Mouse (Mus musculus) hindbrain, embryonic 14.5 days (tissue): Measurements from ENCODE around the gene Prss45. TPM values are rescaled to one million over a fixed set of nuclear protein-coding genes. Genes with fewer than 3 reads are reported as not detected.
"Not testable (repeated sequence)": the region's sequence is repeated elsewhere in the genome, so short reads cannot be mapped to it uniquely, and the experiment has no call there.

ENCODE experiments used
- ATAC-seq: fragments of 200-750 bp; cut with Nextera tagmentation; 2 replicates; pipeline ENCODE4 v1.8.0; 2017; ENCODE audit warnings: moderate number of reproducible peaks, mild to moderate bottlenecking, moderate TSS enrichment, moderate library complexity; ENCODE audit not compliant: low FRiP score
- DNase-seq: peaks from one replicate; pipeline ENCODE4 v3.0.0-alpha.2; 2015; ENCODE audit warnings: low spot score
- H3K27ac ChIP-seq: fragments of 300-500 bp; sonication (generic); 2 replicates; pipeline ENCODE4 v1.5.1; 2014; ENCODE audit warnings: mild to moderate bottlenecking, moderate library complexity
- H3K27me3 ChIP-seq: fragments of 300-500 bp; sonication (generic); 2 replicates; pipeline ENCODE4 v1.6.1; 2014; ENCODE audit warnings: mild to moderate bottlenecking, low read length, mixed read lengths; ENCODE audit not compliant: control insufficient read depth, insufficient read depth
- H3K36me3 ChIP-seq: fragments of 300-500 bp; sonication (generic); replicated peaks from 2 replicates; pipeline ENCODE4 v1.6.1; 2014; ENCODE audit not compliant: control insufficient read depth, insufficient read depth
- H3K4me1 ChIP-seq: fragments of 300-500 bp; sonication (generic); replicated peaks from 2 replicates; pipeline ENCODE4 v1.6.1; 2014; ENCODE audit warnings: antibody characterized with exemption, low read length, mixed read lengths; ENCODE audit not compliant: control insufficient read depth, insufficient read depth
- H3K4me2 ChIP-seq: fragments of 300-500 bp; sonication (generic); replicated peaks from 2 replicates; pipeline ENCODE4 v1.6.1; 2014; ENCODE audit warnings: mild to moderate bottlenecking, moderate library complexity
- H3K4me3 ChIP-seq: fragments of 300-500 bp; sonication (generic); replicated peaks from 2 replicates; pipeline ENCODE4 v1.5.1; 2014; ENCODE audit warnings: mild to moderate bottlenecking, low read length
- H3K9ac ChIP-seq: fragments of 300-500 bp; sonication (generic); 2 replicates; pipeline ENCODE4 v1.6.1; 2014
- H3K9me3 ChIP-seq: fragments of 300-500 bp; sonication (generic); 2 replicates; pipeline ENCODE4 v1.6.1; 2016; ENCODE audit warnings: low read length; ENCODE audit not compliant: control insufficient read depth
- WGBS: fragments of 180-500 bp; shearing (Covaris S2); extraction: QIAGEN DNeasy Blood & Tissue Kit; methylation state at CpG from one replicate; pipeline ENCODE4 v1.1.7; 2014; 5-methylcytosine and 5-hydroxymethylcytosine counted together
- polyA plus RNA-seq: library from polyadenylated mRNA; unstranded; fragments of >200 nt; fragmentation: Nextera tagmentation; extraction: Ambion mirVana; gene quantifications from 2 replicates; pipeline ENCODE4 v1.2.1, GENCODE M21; 2014

Gene Prss45
- polyA plus RNA-seq: 0.16 TPM in 1 of 2 replicates, not detected in the other

DNA sequence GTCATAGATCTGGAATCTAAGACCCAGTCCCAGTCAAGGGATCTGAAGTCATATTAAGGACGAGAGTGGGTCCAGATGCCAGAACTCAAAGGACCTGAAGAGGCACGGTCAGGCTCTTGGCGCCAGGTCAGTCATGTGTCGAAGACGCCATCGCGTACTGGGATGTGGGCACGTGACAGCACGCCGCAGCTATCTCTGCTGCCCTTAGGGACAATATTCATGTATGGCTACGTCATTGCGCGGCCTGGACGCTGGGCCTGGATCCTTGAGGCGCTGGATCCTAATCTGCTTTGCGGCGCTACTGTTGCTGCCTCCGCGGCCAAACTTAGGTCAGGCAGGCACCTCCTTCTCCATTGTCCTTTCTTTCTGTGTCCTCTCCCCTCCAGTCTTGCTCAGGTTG lies at the start of gene Prss45:
Gene Prss45 (plus strand): TSS at position 178 of the 400 bp plus-strand sequence.
- no peak within 1 kb of the TSS for H3K4me3 ChIP-seq
- ATAC-seq (no peak), DNase-seq (no peak)
- H3K9ac ChIP-seq: no peak within 1 kb of the TSS
- 83% methylated on average over 19 of the region's 19 CpGs for WGBS
- H3K27me3 ChIP-seq: no peaks in the 10 kb centered on the region
- H3K4me1 ChIP-seq: no peaks in the 10 kb centered on the region
- no peaks in the 10 kb centered on the region for H3K9me3 ChIP-seq
- peak within 1 kb of the TSS; percentile 15; the same call in 1 of the 2 replicates for H3K4me2 ChIP-seq
- H3K36me3 ChIP-seq: no peaks in the 10 kb centered on the region
- no peak within 1 kb of the TSS for H3K27ac ChIP-seq

DNA sequence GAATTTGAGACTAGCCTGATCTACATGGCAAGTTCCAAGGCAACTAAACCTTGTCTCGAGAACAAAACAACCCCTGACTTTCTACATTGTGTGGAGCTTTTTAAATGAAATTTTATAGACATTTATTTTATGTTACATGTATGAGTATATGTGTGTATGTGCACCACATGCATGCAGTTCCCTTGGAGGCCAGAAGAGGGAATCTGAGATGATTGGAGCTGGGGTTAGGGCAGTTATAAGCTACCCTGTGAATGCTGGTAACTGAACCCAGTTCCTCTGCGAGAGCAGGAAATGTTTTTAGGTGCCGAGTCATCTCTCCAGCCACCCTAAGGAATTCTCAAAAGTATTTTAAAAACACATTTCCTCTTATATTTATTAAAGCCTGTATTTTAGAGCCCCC lies 46.2 kb upstream of the Prss45 start:
- H3K4me3 ChIP-seq: no peak overlapping the region
- H3K9ac ChIP-seq: no peak overlapping the region
- no peaks in the 10 kb centered on the region for H3K4me1 ChIP-seq
- no peak for ATAC-seq
- no peak for DNase-seq
- H3K27me3 ChIP-seq: no peaks in the 10 kb centered on the region
- H3K27ac ChIP-seq: no peak overlapping the region
- no peaks in the 10 kb centered on the region for H3K9me3 ChIP-seq
- 92% methylated on average over 3 of the region's 3 CpGs for WGBS
- H3K4me2 ChIP-seq: no peak overlapping the region
- H3K36me3 ChIP-seq: no peaks in the 10 kb centered on the region

DNA sequence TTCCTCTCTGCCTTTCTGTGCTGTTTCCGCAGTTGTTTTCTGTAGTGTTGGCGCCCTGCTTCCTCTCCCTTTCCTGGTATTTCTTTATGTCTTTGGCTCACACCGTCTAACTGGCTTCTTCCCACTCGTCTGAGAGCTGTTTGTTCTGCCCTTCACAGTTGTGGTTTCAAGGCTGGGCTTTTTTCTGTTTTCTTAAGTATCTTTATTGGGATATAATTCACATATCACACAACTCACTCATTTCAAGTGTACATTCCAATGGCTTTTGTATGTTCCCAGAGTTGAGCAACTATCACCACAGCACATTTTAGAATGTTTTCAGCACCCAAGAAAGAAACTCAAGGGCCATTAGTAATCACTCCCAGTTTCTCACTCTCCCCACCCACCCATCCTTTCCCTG lies 43.9 kb upstream of the Prss45 start:
- DNase-seq (no peak), ATAC-seq (no peak)
- no peak overlapping the region for H3K9ac ChIP-seq
- no peak overlapping the region for H3K27ac ChIP-seq
- H3K27me3 ChIP-seq: no peaks in the 10 kb centered on the region
- no peak overlapping the region for H3K4me2 ChIP-seq
- H3K4me1 ChIP-seq: no peaks in the 10 kb centered on the region
- no peak overlapping the region for H3K4me3 ChIP-seq
- no peaks in the 10 kb centered on the region for H3K36me3 ChIP-seq
- WGBS: 81% methylated on average over 4 of the region's 4 CpGs
- H3K9me3 ChIP-seq: no peaks in the 10 kb centered on the region

DNA sequence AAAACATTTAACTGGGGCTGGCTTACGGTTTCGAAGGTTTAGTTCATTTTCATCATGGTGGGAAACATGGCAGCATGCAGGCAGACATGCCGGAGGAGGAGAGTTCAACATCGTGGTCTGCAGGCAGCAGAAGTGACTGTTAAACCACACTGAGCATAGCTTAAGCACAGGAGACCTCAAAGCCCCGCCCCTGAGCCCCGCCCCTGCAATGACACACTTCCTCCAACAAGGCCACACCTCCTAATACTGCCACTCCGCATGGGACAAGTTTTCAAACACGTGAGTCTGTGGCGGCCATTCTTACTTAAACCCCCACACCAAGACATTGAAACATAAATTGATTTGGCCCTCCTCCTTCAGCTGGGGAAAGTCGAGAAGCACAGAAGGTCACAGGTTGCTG lies 37.4 kb upstream of the Prss45 start:
- DNase-seq (no peak), ATAC-seq (no peak)
- no peaks in the 10 kb centered on the region for H3K27me3 ChIP-seq
- 86% methylated on average over 10 of the region's 10 CpGs for WGBS
- H3K9ac ChIP-seq: no peak overlapping the region
- no peaks in the 10 kb centered on the region for H3K36me3 ChIP-seq
- no peak overlapping the region for H3K27ac ChIP-seq
- no peak overlapping the region for H3K4me2 ChIP-seq
- H3K9me3 ChIP-seq: no peaks in the 10 kb centered on the region
- no peaks in the 10 kb centered on the region for H3K4me1 ChIP-seq
- H3K4me3 ChIP-seq: no peak overlapping the region

DNA sequence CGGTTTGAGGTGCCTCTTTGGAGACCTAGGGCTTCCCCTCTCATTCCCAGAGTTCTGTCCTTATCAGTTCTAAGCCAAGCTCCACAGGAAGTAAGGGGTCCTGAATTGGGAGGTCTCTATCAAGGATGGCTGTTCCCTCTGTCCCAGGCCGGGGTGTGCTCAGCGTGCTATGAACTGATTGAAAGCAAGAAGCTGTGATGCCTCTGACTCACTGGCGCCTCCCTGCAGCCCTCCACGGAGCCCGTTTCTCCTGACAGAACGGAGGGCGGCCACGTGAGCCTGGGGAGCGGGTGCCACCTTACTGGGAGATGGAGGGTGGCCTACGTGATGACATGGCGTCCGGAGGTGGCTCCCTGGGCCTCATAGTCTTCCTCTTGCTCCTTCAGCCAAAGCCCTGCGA lies 36.5 kb upstream of the Prss45 start, which contains the start of gene Prss42:
Gene Prss42 (plus strand): TSS at position 301 of the 400 bp plus-strand sequence.
- H3K9ac ChIP-seq: no peak within 1 kb of the TSS
- no peaks in the 10 kb centered on the region for H3K36me3 ChIP-seq
- H3K27me3 ChIP-seq: no peaks in the 10 kb centered on the region
- no peak within 1 kb of the TSS for H3K4me3 ChIP-seq
- 90% methylated on average over 14 of the region's 14 CpGs for WGBS
- no peak within 1 kb of the TSS for H3K4me2 ChIP-seq
- H3K9me3 ChIP-seq: no peaks in the 10 kb centered on the region
- H3K4me1 ChIP-seq: no peaks in the 10 kb centered on the region
- ATAC-seq (no peak), DNase-seq (no peak)
- no peak within 1 kb of the TSS for H3K27ac ChIP-seq

DNA sequence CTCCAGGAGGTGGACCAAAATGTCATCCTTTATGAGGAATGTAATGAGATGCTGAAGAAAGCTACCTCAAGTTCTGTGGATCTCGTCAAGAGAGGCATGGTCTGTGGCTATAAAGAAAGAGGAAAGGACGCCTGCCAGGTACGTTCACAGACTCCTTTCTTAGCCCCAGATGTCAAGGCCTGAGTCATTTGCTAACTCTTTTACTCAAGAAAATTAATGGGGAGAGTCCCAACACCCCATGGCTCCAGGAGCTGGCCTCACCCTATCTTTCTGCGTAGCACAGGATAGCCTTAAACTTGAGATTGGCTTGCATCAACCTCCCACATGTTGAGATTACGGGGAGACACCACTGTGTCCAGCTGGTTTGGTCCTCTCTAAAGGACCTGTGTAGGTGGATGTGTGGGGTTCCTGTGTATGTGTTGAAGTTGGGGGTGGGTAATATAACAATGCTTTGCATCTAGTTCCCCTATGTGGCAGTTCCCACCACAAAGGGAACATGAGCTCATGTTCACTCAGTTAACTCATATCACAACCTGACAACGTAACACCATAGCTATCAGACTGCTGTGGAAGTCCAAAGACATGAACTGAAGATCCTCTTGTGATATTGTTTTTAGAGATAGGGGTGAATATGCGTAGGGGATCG lies 33.4 kb upstream of the Prss45 start:
- ATAC-seq (no peak), DNase-seq (no peak)
- 91% methylated on average over 8 of the region's 8 CpGs for WGBS

DNA sequence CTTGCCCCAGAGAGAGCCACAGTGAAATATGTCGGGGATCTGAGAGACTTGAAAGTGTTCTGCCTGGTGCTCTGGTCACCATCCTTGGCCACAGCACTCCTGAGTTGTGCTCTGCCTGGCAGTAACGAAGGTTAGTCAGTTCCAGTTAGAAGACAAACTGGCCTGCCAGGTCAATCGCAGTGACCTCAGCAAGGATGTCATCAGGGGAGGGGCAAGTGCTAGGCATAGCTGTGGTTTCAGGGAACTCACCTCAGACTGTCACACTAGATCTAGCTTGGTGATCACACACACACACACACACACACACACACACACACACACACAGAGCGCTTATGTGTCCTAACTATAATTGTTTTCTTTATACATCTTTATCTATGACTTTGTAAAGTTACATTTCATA lies 31.1 kb upstream of the Prss45 start:
- Histone ChIP-seq H3K27ac (no peak overlapping the region), H3K27me3 (no peaks in the 10 kb centered on the region), H3K4me2 (no peak overlapping the region), H3K4me1 (no peaks in the 10 kb centered on the region), H3K9me3 (no peaks in the 10 kb centered on the region), H3K36me3 (no peaks in the 10 kb centered on the region), H3K9ac (no peak overlapping the region), H3K4me3 (no peak overlapping the region)
- WGBS: 76% methylated on average over 4 of the region's 4 CpGs
- DNase-seq (no peak), ATAC-seq (no peak)

More for the DNA sequence above, 33.4 kb upstream of the Prss45 start:
- Histone ChIP-seq H3K4me3 (no peak overlapping the region), H3K4me1 (no peaks in the 10 kb centered on the region), H3K4me2 (no peak overlapping the region), H3K27me3 (no peaks in the 10 kb centered on the region), H3K9ac (no peak overlapping the region), H3K27ac (no peak overlapping the region), H3K36me3 (no peaks in the 10 kb centered on the region), H3K9me3 (no peaks in the 10 kb centered on the region)

DNA sequence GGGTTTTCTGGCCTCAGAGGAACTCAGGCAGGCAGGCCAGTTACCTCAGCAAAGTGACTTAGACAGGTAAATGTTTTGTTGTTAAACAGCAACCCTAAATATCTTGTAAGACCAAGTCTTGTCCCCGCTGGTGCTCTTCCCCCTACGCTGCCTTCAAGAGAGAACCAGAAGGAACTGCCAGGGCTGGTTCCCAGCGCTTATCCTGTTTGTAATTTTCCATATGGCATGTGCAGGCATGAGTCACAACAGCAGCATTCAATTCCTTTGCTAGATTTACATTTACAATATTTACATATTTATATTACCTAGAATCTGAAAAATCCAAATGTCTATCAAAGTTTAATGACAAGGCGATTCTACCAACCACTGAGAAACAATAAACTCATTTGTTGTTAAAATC lies 24.3 kb upstream of the Prss45 start:
- Histone ChIP-seq H3K9me3 (no peaks in the 10 kb centered on the region), H3K27ac (no peak overlapping the region), H3K36me3 (no peaks in the 10 kb centered on the region), H3K4me2 (no peak overlapping the region), H3K4me1 (no peaks in the 10 kb centered on the region), H3K4me3 (no peak overlapping the region), H3K27me3 (no peaks in the 10 kb centered on the region), H3K9ac (no peak overlapping the region)
- 91% methylated on average over 4 of the region's 4 CpGs for WGBS
- ATAC-seq (no peak), DNase-seq (no peak)

DNA sequence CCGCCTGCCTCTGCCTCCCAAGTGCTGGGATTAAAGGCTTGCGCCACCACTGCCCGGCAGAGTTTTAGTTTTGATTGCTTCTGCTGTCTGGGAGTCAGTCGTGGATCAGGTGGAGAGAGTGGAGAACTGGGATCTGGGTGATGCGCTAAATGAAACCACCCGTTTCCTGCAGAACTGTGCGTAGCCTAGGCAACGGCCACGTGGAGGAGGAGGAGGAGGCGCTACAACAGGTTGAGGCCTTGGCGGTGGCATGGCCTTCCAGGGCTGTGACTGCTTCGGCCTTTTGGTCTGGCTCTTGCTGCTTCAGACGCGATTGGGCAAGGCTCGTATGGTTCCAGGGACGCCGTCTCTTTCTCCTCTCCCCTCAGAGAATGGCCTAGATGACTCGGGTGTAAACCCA lies 20.6 kb upstream of the Prss45 start, which contains the start of gene Prss44:
Gene Prss44 (plus strand): TSS at position 206 of the 400 bp plus-strand sequence.
- Histone ChIP-seq H3K4me1 (no peaks in the 10 kb centered on the region), H3K4me2 (no peak within 1 kb of the TSS), H3K4me3 (no peak within 1 kb of the TSS), H3K27ac (no peak within 1 kb of the TSS), H3K9me3 (no peaks in the 10 kb centered on the region), H3K9ac (no peak within 1 kb of the TSS), H3K36me3 (no peaks in the 10 kb centered on the region), H3K27me3 (no peaks in the 10 kb centered on the region)
- 64% methylated on average over 17 of the region's 18 CpGs for WGBS
- DNase-seq (no peak), ATAC-seq (no peak)

DNA sequence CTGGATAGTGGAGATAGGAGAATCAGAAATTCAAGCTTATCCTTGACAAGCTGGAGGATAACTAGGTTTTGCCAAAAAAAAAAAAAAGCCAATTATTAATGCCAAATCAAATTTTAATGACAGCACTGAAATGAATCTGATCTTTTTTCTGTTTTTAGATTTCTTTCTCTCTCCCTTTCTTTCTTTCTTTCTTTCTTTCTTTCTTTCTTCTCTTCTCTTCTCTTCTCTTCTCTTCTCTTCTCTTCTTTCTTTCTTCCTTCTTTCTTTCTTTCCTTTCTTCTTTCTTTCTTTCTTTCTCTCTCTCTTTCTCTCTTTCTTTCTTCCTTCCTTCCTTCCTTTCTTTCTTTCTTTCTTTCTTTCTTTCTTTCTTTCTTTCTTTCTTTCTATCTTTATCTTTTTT lies 13.8 kb upstream of the Prss45 start:
- not testable (repeated sequence) for H3K27ac ChIP-seq, H3K27me3 ChIP-seq, H3K4me2 ChIP-seq, H3K4me3 ChIP-seq, H3K36me3 ChIP-seq, DNase-seq, H3K9me3 ChIP-seq, H3K9ac ChIP-seq, H3K4me1 ChIP-seq, ATAC-seq
